Mouse (Mus musculus) neural tube, embryonic 15.5 days (tissue): Measurements from ENCODE around the gene Cers5. TPM values are rescaled to one million over a fixed set of nuclear protein-coding genes. Genes with fewer than 3 reads are reported as not detected.

ENCODE experiments used
- ATAC-seq: fragments of 200-750 bp; cut with Nextera tagmentation; 2 replicates; pipeline ENCODE4 v1.8.0; 2017; ENCODE audit warnings: mild to moderate bottlenecking, moderate TSS enrichment, moderate library complexity; ENCODE audit not compliant: low FRiP score
- H3K27ac ChIP-seq: fragments of 300-500 bp; sonication (generic); replicated peaks from 2 replicates; pipeline ENCODE4 v1.5.1; 2015; ENCODE audit warnings: mild to moderate bottlenecking, inconsistent platforms
- H3K27me3 ChIP-seq: fragments of 300-500 bp; sonication (generic); replicated peaks from 2 replicates; pipeline ENCODE4 v1.6.1; 2015; ENCODE audit warnings: inconsistent platforms
- H3K36me3 ChIP-seq: fragments of 300-500 bp; sonication (generic); 2 replicates; pipeline ENCODE4 v1.6.1; 2015; ENCODE audit warnings: inconsistent platforms
- H3K4me1 ChIP-seq: fragments of 300-500 bp; sonication (generic); 2 replicates; pipeline ENCODE4 v1.6.1; 2015; ENCODE audit warnings: inconsistent platforms
- H3K4me2 ChIP-seq: fragments of 300-500 bp; sonication (generic); 2 replicates; pipeline ENCODE4 v1.6.1; 2015; ENCODE audit warnings: inconsistent platforms, mild to moderate bottlenecking, moderate library complexity
- H3K4me3 ChIP-seq: fragments of 300-500 bp; sonication (generic); replicated peaks from 2 replicates; pipeline ENCODE4 v1.5.1; 2015; ENCODE audit warnings: mild to moderate bottlenecking, inconsistent platforms
- H3K9ac ChIP-seq: fragments of 300-500 bp; sonication (generic); replicated peaks from 2 replicates; pipeline ENCODE4 v1.6.1; 2015; ENCODE audit warnings: mild to moderate bottlenecking, inconsistent platforms
- H3K9me3 ChIP-seq: fragments of 300-500 bp; sonication (generic); replicated peaks from 2 replicates; pipeline ENCODE4 v1.6.1; 2016; ENCODE audit warnings: inconsistent platforms
- WGBS: fragments of 180-500 bp; shearing (Covaris S2); methylation state at CpG from one replicate; pipeline ENCODE4 v1.1.7; 2015; ENCODE audit warnings: mixed read lengths; 5-methylcytosine and 5-hydroxymethylcytosine counted together
- polyA plus RNA-seq: library from polyadenylated mRNA; unstranded; fragments of >200 nt; fragmentation: Nextera tagmentation; extraction: Ambion mirVana; gene quantifications from 2 replicates; pipeline ENCODE4 v1.2.1, GENCODE M21; 2015

Gene Cers5
- polyA plus RNA-seq, 1 experiment from 2014 or later: 92.1 TPM

DNA sequence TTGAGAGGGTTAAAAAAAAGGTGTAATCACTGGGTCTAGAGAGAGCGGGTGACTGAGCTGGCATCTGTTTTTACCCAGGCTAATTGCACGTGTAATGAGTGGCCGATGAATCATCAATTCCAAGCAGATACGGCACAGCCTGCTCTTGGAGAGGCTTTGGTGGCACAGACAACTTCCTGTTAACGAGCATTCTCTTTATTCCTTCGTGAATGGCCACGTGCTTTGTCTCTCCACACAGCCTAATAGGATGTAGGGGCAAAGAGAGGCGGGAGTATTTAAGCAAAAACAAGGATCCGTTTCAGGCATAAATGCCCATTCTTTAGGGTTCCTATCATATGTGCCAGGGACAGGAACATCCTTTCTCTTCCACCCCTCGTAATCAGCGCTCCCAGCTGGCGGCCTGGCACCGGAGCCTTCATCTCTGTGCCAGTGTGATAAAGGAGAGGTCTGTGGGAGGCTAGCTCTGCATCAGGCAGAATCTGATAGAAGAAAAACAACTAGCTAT is 57.3 kb downstream of the Cers5 start:
- H3K9me3 ChIP-seq: no peaks in the 10 kb centered on the region
- no peaks in the 10 kb centered on the region for H3K27me3 ChIP-seq
- H3K9ac ChIP-seq: no peak overlapping the region
- no peak overlapping the region for H3K4me2 ChIP-seq
- peaks cover 39% of the 10 kb centered on the region for H3K36me3 ChIP-seq
- 36% methylated on average over 13 of the region's 13 CpGs for WGBS
- H3K4me3 ChIP-seq: no peak overlapping the region
- peak overlapping the region; percentile 76 for H3K27ac ChIP-seq
- peak; percentile 25; the same call in 1 of the 2 replicates for ATAC-seq
- peaks cover 43% of the 10 kb centered on the region for H3K4me1 ChIP-seq

- Histone ChIP-seq H3K27me3 (no peaks in the 10 kb centered on the region), H3K4me1 (peaks cover 43% of the 10 kb centered on the region), H3K4me2 (no peak overlapping the region), H3K27ac (peak overlapping the region; percentile 76), H3K9ac (no peak overlapping the region), H3K36me3 (peaks cover 44% of the 10 kb centered on the region), H3K4me3 (no peak overlapping the region), H3K9me3 (no peaks in the 10 kb centered on the region)
- peak; percentile 39; the same call in 1 of the 2 replicates for ATAC-seq
- 59% methylated on average over 7 of the region's 7 CpGs for WGBS
These were observed 57.8 kb downstream of the Cers5 start for GRCm38 (mm10) chr15:99714858-99715257.

DNA sequence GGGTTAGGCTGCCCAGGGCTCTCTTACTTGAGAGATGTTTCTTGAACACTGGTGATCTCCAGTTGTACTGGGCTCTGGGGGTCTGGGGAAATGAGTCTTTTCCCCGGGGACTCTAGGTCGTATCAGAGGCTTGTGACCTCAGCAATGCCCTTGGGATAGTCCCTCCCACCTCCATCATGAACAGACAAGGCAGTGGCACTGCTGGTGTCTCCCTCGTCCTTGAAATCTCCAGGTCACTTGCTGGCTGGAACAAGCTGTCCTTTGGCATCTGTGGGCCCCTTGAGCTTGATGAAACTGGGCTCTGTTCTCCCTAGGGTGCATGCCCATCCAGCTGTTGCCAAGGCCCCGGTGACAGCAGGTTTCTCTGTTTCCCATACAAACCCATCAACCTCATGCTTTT is 58.5 kb downstream of the Cers5 start:
- no peak for ATAC-seq
- no peak overlapping the region for H3K9ac ChIP-seq
- no peak overlapping the region for H3K4me3 ChIP-seq
- H3K4me1 ChIP-seq: peaks cover 43% of the 10 kb centered on the region
- H3K9me3 ChIP-seq: no peaks in the 10 kb centered on the region
- peaks cover 50% of the 10 kb centered on the region for H3K36me3 ChIP-seq
- H3K27me3 ChIP-seq: no peaks in the 10 kb centered on the region
- 47% methylated on average over 4 of the region's 4 CpGs for WGBS
- peak overlapping the region; percentile 76; the same call in 1 of the 2 replicates for H3K27ac ChIP-seq
- H3K4me2 ChIP-seq: no peak overlapping the region

DNA sequence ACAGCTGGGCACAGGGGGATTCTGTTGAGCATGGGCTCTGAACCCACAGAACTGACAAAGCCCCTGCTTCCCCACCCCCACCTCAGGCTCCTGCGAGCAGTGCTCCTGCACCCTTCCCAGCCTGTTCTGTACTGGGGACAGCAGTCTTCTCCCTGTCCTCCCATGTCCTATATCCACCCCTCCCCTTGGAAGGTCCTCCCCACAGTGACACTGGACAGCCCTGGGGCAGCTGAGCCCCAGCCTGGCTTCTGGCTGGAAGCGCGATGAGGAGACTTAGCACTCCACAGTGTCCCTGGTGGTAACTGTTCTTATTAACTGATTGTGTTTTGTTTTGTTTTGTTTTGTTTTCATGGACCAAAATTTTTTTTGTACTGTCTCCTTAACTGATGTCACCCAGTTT is 59.1 kb downstream of the Cers5 start:
- Histone ChIP-seq H3K9me3 (no peaks in the 10 kb centered on the region), H3K4me2 (no peak overlapping the region), H3K4me1 (peaks cover 43% of the 10 kb centered on the region), H3K4me3 (no peak overlapping the region), H3K36me3 (peaks cover 57% of the 10 kb centered on the region), H3K27ac (0 out of 2 replicates have a peak overlapping the region, but pooled peaks have one; percentile 48), H3K9ac (no peak overlapping the region), H3K27me3 (no peaks in the 10 kb centered on the region)
- WGBS: 75% methylated on average over 3 of the region's 3 CpGs
- ATAC-seq: no peak

GRCm38 (mm10) chr15:99712666-99713559 is 59.8 kb downstream of the Cers5 start:
- H3K4me1 ChIP-seq: peaks cover 42% of the 10 kb centered on the region
- H3K9me3 ChIP-seq: no peaks in the 10 kb centered on the region
- no peak for ATAC-seq
- H3K4me3 ChIP-seq: no peak overlapping the region
- H3K27me3 ChIP-seq: no peaks in the 10 kb centered on the region
- 64% methylated on average over 13 of the region's 13 CpGs for WGBS
- 0 out of 2 replicates have a peak overlapping the region, but pooled peaks have one; percentile 48 for H3K27ac ChIP-seq
- H3K9ac ChIP-seq: no peak overlapping the region
- peaks cover 63% of the 10 kb centered on the region for H3K36me3 ChIP-seq
- no peak overlapping the region for H3K4me2 ChIP-seq

- Histone ChIP-seq H3K36me3 (peaks cover 75% of the 10 kb centered on the region), H3K4me2 (no peak overlapping the region), H3K27ac (no peak overlapping the region), H3K4me1 (peaks cover 29% of the 10 kb centered on the region), H3K27me3 (no peaks in the 10 kb centered on the region), H3K9me3 (no peaks in the 10 kb centered on the region), H3K9ac (no peak overlapping the region), H3K4me3 (no peak overlapping the region)
- 71% methylated on average over 3 of the region's 3 CpGs for whole genome bisulfite sequencing
- ATAC-seq: no peak
These were observed 61.2 kb downstream of the Cers5 start for GRCm38 (mm10) chr15:99711491-99711890.

DNA sequence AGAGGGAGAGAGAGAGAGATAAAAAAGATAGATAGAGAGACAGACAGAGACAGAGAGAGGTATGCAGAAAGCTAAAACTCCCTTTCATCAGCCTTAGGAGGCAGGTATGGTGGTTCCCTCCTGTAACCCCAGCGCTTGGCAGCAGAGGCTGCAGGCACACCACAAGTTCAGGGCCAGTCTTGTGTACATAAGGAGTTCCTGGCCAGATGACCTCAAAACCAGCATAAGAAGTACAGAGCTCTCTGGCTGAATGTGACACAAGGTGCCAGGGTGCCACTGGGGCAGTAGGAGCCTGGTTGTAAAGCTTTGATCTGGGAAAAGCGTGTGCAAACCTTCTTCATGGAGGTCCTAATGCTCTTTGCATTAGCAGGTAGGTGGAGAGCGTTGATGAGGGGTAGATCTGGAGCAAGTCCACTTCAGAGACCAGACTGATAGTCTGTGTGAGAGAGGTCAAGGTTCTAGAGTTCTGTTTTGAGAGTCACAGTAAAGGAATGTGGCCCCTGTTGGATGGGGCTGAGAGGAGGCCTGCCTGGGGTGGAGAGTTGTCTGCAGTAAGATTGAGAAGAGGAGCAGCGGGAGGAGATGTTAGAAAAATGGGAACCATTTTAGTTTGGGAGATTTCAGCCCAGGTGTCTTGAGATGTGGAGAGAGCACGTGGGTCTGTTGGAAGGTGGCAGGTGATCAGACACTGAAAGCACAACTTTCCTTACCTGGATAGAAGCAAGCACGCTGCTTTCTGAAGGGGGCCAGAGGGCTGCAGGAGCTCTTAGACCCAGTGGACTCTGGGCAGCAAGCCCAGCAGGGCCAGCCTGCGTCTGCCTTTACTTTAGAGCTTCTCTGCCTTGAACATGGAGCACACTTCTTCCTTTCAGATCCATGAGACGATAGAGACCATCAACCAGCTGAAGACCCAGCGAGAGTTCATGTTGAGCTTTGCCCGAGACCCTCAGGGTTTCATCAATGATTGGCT is 62.2 kb downstream of the Cers5 start:
- no peak for ATAC-seq
- 92% methylated on average over 10 of the region's 10 CpGs for WGBS
- peaks cover 21% of the 10 kb centered on the region for H3K4me1 ChIP-seq
- H3K4me3 ChIP-seq: no peak overlapping the region
- H3K9me3 ChIP-seq: no peaks in the 10 kb centered on the region
- no peak overlapping the region for H3K4me2 ChIP-seq
- H3K36me3 ChIP-seq: peaks cover 83% of the 10 kb centered on the region
- no peak overlapping the region for H3K27ac ChIP-seq
- H3K9ac ChIP-seq: no peak overlapping the region
- H3K27me3 ChIP-seq: no peaks in the 10 kb centered on the region

GRCm38 (mm10) chr15:99708176-99708575 is 64.5 kb downstream of the Cers5 start:
- no peak for ATAC-seq
- Histone ChIP-seq H3K4me1 (peaks cover 23% of the 10 kb centered on the region), H3K4me3 (no peak overlapping the region), H3K9ac (no peak overlapping the region), H3K9me3 (no peaks in the 10 kb centered on the region), H3K36me3 (peaks cover 75% of the 10 kb centered on the region), H3K27me3 (no peaks in the 10 kb centered on the region), H3K27ac (no peak overlapping the region), H3K4me2 (no peak overlapping the region)
- 97% methylated on average over 13 of the region's 13 CpGs for WGBS

DNA sequence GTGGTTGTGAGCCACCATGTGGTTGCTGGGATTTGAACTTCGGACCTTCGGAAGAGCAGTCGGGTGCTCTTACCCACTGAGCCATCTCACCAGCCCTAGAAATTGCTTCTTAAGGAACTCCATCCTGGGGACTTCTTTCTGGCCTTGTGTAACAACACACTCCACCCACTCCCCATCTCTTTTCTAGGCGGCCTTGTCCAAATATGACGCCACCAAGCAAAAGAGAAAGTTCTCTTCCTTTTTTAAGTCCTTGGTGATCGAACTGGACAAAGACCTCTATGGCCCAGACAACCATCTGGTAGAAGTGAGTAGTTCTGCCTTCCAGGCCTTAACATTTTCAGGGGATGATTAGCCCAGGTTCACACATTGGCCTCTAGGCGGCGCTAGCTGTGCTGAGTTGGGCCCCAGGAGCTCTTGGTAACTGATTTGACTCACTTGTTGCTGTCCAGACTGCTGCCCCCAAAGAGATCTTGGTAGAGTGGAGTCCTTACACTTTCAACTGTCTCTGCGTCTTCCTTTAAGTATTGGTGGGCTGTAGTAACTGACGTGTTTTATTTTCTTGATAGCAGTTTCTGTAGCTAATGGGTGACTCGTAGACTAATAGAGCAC is 67.1 kb downstream of the Cers5 start, which contains the start of gene Gm17349:
Gm17349 (minus strand) TSS at position 51 of the 609 bp plus-strand sequence.
- Histone ChIP-seq H3K27ac (peak within 1 kb of the TSS; percentile 98), H3K4me2 (peak within 1 kb of the TSS; percentile 82), H3K4me3 (peak within 1 kb of the TSS; percentile 84), H3K9ac (peak within 1 kb of the TSS; percentile 93), H3K4me1 (peaks cover 36% of the 10 kb centered on the region), H3K9me3 (no peaks in the 10 kb centered on the region), H3K36me3 (peaks cover 49% of the 10 kb centered on the region), H3K27me3 (no peaks in the 10 kb centered on the region)
- WGBS: 66% methylated on average over 11 of the region's 11 CpGs
- ATAC-seq: no peak

GRCm38 (mm10) chr15:99704881-99705280 is 67.8 kb downstream of the Cers5 start:
- H3K36me3 ChIP-seq: peaks cover 44% of the 10 kb centered on the region

More at GRCm38 (mm10) chr15:99704881-99705280, 67.8 kb downstream of the Cers5 start:
- H3K4me1 ChIP-seq: peaks cover 36% of the 10 kb centered on the region
- H3K9ac ChIP-seq: peak overlapping the region; percentile 93; the same call in 1 of the 2 replicates
- H3K4me3 ChIP-seq: peak overlapping the region; percentile 84
- peak overlapping the region; percentile 98 for H3K27ac ChIP-seq
- no peak for ATAC-seq
- H3K9me3 ChIP-seq: no peaks in the 10 kb centered on the region
- no peaks in the 10 kb centered on the region for H3K27me3 ChIP-seq
- WGBS: 7% methylated on average over 7 of the region's 7 CpGs
- peak overlapping the region; percentile 82 for H3K4me2 ChIP-seq
